Mouse (Mus musculus) G1E (cell line): ENCODE measurements around the gene Primpol.

ENCODE experiments used
- CTCF ChIP-seq: IDR thresholded peaks from 2 replicates; pipeline ENCODE4 v1.5.1; 2012; ENCODE audit warnings: low read depth, low read length, inconsistent platforms, mixed read lengths
- GATA1 ChIP-seq: IDR thresholded peaks from 2 replicates; pipeline ENCODE4 v1.6.1; 2012; ENCODE audit warnings: borderline replicate concordance, low read length, inconsistent platforms, mixed read lengths
- POLR2AphosphoS5 ChIP-seq: IDR thresholded peaks from 2 replicates; pipeline ENCODE4 v1.6.1; 2012; ENCODE audit warnings: low read depth, low read length, inconsistent platforms; ENCODE audit not compliant: insufficient replicate concordance
- TAL1 ChIP-seq: conservative IDR thresholded peaks from 2 replicates; pipeline ENCODE4 v1.6.1; 2012; ENCODE audit warnings: low read depth, low read length, inconsistent platforms, mixed read lengths

- no peak for TF ChIP-seq CTCF
- TF ChIP-seq GATA1, result no peak
- TF ChIP-seq TAL1, result no peak
- TF ChIP-seq POLR2AphosphoS5, result no peak
Observed at GRCm38 (mm10) chr8:46651872-46652271, 34.9 kb upstream of the Primpol start.
